17 mouse cellular contexts compared by ENCODE assay signal in the genomic region with DNA sequence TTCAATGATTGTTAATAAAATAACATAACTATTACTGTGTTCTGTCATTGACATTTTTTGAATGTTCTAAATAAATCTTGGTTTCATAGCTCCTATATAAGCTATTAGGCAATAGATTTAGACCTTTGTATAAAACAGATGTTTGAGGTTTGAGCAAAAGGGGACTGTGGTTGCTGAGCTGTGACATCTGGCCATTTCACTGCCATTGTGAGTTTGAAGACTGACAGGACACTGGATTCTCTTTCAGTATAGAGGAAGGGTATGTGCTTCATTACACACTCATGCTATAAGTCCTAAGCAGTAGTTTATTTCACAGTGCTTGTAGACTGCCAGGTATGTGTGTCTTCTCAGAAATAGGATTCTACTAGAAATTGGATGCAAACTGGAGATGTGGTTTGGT.
DNase-seq lines count a peak whose midpoint lies in the region; ATAC-seq and TF ChIP-seq lines count a peak whose summit lies in the region.
"Had no signal": no experiment of that assay in that cellular context is flagged by ENCODE, and none has a peak within 500 bp of the region (broad histone marks: within the 10 kb centered on the region; RNA-seq: fewer than 3 reads in every experiment).

No protein-coding gene starts in this region.

- no peak overlapping the region for H3K4me2 ChIP-seq in lung, embryonic 14.5 days
- H3K4me2 ChIP-seq: forebrain, embryonic 13.5 days; heart, embryonic 13.5 days; hindbrain, embryonic 15.5 days had no signal

- H3K27ac ChIP-seq in lung, embryonic 14.5 days (ENCODE audit: low read depth), result no peak overlapping the region
- peak overlapping the region; percentile 30 for H3K27ac ChIP-seq in bone marrow macrophage, adult 2 months (ENCODE audit: insufficient read depth, low read depth, low read length)
- H3K27ac ChIP-seq: embryonic facial prominence, embryonic 10.5 days; forebrain, embryonic 13.5 days; heart, embryonic 13.5 days; hindbrain, embryonic 15.5 days had no signal

- DNase-seq in lung, embryonic 14.5 days, result peak; percentile 68
- no peak for DNase-seq in lung, postnatal 36 days
- DNase-seq in layer of hippocampus, adult 8-10 months (ENCODE audit: low spot score in 2 of 2), result no peak
- DNase-seq in B cell, adult 2 months, result no peak
- DNase-seq: adrenal gland, adult 2 months; adrenal gland, postnatal 25 days; cerebellum, adult 2 months; cerebellum, postnatal 10 days; forebrain, postnatal 0 days; heart, postnatal 36 days had no signal

- H3K9ac ChIP-seq in lung, embryonic 14.5 days, result no peak overlapping the region
- H3K9ac ChIP-seq: forebrain, embryonic 13.5 days; forebrain, postnatal 0 days; heart, embryonic 13.5 days; hindbrain, embryonic 15.5 days had no signal

- no peak for ATAC-seq in lung, embryonic 14.5 days (ENCODE audit: insufficient read depth)
- no peak for ATAC-seq in megakaryocyte, adult 5-6 weeks (ENCODE audit: poor library complexity, severe bottlenecking)
- ATAC-seq: forebrain, embryonic 13.5 days; forebrain, postnatal 0 days had no signal

- no peaks in the 10 kb centered on the region for H3K9me3 ChIP-seq in lung, embryonic 14.5 days (ENCODE audit: low read depth, low read length)
- no peaks in the 10 kb centered on the region for H3K9me3 ChIP-seq in megakaryocyte, embryonic 14.5 days
- H3K9me3 ChIP-seq: embryonic facial prominence, embryonic 10.5 days; forebrain, embryonic 13.5 days; heart, embryonic 13.5 days; hindbrain, embryonic 15.5 days had no signal

- TF ChIP-seq POLR2A in bone marrow macrophage, adult 2 months (IDR thresholded peaks at IDR 0.05; ENCODE audit: borderline replicate concordance, low read depth, low read length), result no peak

- H3K36me3 ChIP-seq in lung, embryonic 14.5 days (ENCODE audit: insufficient read depth), result no peaks in the 10 kb centered on the region
- H3K36me3 ChIP-seq in megakaryocyte, embryonic 14.5 days (replicated peaks; ENCODE audit: low read length), result peaks cover 17% of the 10 kb centered on the region
- H3K36me3 ChIP-seq: hindbrain, embryonic 15.5 days had no signal

- H3K27me3 ChIP-seq in lung, embryonic 14.5 days (ENCODE audit: insufficient read depth, low read length), result no peaks in the 10 kb centered on the region
- no peaks in the 10 kb centered on the region for H3K27me3 ChIP-seq in megakaryocyte, embryonic 14.5 days (replicated peaks)
- H3K27me3 ChIP-seq: forebrain, embryonic 13.5 days; heart, embryonic 13.5 days; hindbrain, embryonic 15.5 days had no signal

- no peak for TF ChIP-seq CTCF in lung, embryonic 14.5 days (IDR thresholded peaks at IDR 0.05; ENCODE audit: low read depth)
- no peak for TF ChIP-seq CTCF in bone marrow macrophage, adult 2 months (IDR thresholded peaks at IDR 0.05; ENCODE audit: low read depth, low read length)

- H3K4me1 ChIP-seq in lung, embryonic 14.5 days (ENCODE audit: insufficient read depth), result 0 out of 2 replicates have a peak, but pooled peaks cover 3% of the 10 kb centered on the region
- peaks cover 92% of the 10 kb centered on the region for H3K4me1 ChIP-seq in megakaryocyte, embryonic 14.5 days
- H3K4me1 ChIP-seq in bone marrow macrophage, adult 2 months (ENCODE audit: control insufficient read depth, insufficient read depth, low read length), result peaks cover 50% of the 10 kb centered on the region
- H3K4me1 ChIP-seq: embryonic facial prominence, embryonic 10.5 days had no signal

- H3K4me3 ChIP-seq in lung, embryonic 14.5 days (ENCODE audit: low read depth, low read length), result no peak overlapping the region
- peak overlapping the region; percentile 50 for H3K4me3 ChIP-seq in megakaryocyte, embryonic 14.5 days (replicated peaks)
- no peak overlapping the region for H3K4me3 ChIP-seq in bone marrow macrophage, adult 2 months (ENCODE audit: insufficient read depth, low read length)
- H3K4me3 ChIP-seq: embryonic facial prominence, embryonic 10.5 days; forebrain, embryonic 13.5 days; heart, embryonic 13.5 days; hindbrain, embryonic 15.5 days had no signal
